Mouse (Mus musculus) heart, adult 2 months (tissue): ENCODE results near the gene Aftph.

ENCODE experiments used
- CTCF ChIP-seq: fragments of 200-600 bp; IDR thresholded peaks from 2 replicates; pipeline ENCODE4 v1.8.1; 2022; ENCODE audit warnings: antibody characterized with exemption, mild to moderate bottlenecking, moderate library complexity
- EP300 ChIP-seq: fragments of 200-500 bp; IDR thresholded peaks from 2 replicates; pipeline ENCODE4 v1.6.1; 2011; ENCODE audit warnings: low read depth, low read length, control low read depth; ENCODE audit not compliant: insufficient read depth
- POLR2A ChIP-seq: fragments of 200-500 bp; IDR thresholded peaks from 2 replicates; pipeline ENCODE4 v1.6.1; 2011; ENCODE audit warnings: mild to moderate bottlenecking, low read depth, low read length, control low read depth; ENCODE audit not compliant: insufficient read depth

GRCm38 (mm10) chr11:20679396-20679795, 62.0 kb downstream of the Aftph start:
- TF ChIP-seq EP300: no peak
- no peak for TF ChIP-seq CTCF
- no peak for TF ChIP-seq POLR2A
